Mouse (Mus musculus) spleen, adult 2 months (tissue): ENCODE measurements at regions not wholly inside any gene's neighbourhood (a gene's known extent, or its start where the extent isn't known, plus 50 kb on each side); places are given as distances from the start of the nearest gene placed in this dataset.

Experiments
- CTCF ChIP-seq: fragments of 200-500 bp; IDR thresholded peaks from 2 replicates; pipeline ENCODE4 v1.5.1; 2011; ENCODE audit warnings: mild to moderate bottlenecking, inconsistent platforms; ENCODE audit not compliant: insufficient read depth, insufficient read length, insufficient replicate concordance; ENCODE audit errors: extremely low read depth
- POLR2A ChIP-seq: fragments of 200-500 bp; IDR thresholded peaks from 2 replicates; pipeline ENCODE4 v1.6.1; 2011; ENCODE audit warnings: low read depth, low read length, inconsistent platforms

- TF ChIP-seq POLR2A, result no peak
- TF ChIP-seq CTCF, result no peak
Observed at GRCm38 (mm10) chr2:22149721-22150120, 77.6 kb upstream of the Myo3a start.
